Mouse (Mus musculus): Measurements from ENCODE around the gene Tfe3. TPM values are rescaled to one million over a fixed set of nuclear protein-coding genes. Genes with fewer than 3 reads are reported as not detected.
"Not testable (repeated sequence)": the region's sequence is repeated elsewhere in the genome, so short reads cannot be mapped to it uniquely, and the experiment has no call there.

Tfe3 gene
- total RNA-seq, 1 experiment = 32.3 TPM

- in situ Hi-C loops (cut with MboI; ENCODE audit: low sequenced_read_pairs in 2 of 2, unreplicated experiment in 2 of 2) = no loop called here
- H3K27ac ChIP-seq (ENCODE audit: insufficient read depth, low read depth, low read length, poor library complexity, severe bottlenecking) = no peak overlapping the region
- no peaks in the 10 kb centered on the region for H3K36me3 ChIP-seq (ENCODE audit: control insufficient read depth, insufficient read depth, low read length, poor library complexity, severe bottlenecking)
Observed at GRCm38 (mm10) chrX:7790309-7790708, 27.9 kb downstream of the Tfe3 start.

GRCm38 (mm10) chrX:7793361-7793760 lies 31.0 kb downstream of the Tfe3 start:
- Histone ChIP-seq H3K9me3 (ENCODE audit: control insufficient read depth, insufficient read depth, low read depth, low read length) (no peaks in the 10 kb centered on the region), H3K4me3 (ENCODE audit: insufficient read depth in 1 of 2, low read depth in 1 of 2, low read length in 2 of 2, poor library complexity in 1 of 2, severe bottlenecking in 1 of 2) (no peak overlapping the region), H3K36me3 (ENCODE audit: control insufficient read depth, insufficient read depth, low read length, poor library complexity, severe bottlenecking) (no peaks in the 10 kb centered on the region), H3K27ac (ENCODE audit: insufficient read depth, low read depth, low read length, poor library complexity, severe bottlenecking) (no peak overlapping the region), H3K9ac (ENCODE audit: insufficient read depth, low read depth, low read length, poor library complexity, severe bottlenecking) (no peak overlapping the region), H3K4me1 (ENCODE audit: control insufficient read depth in 2 of 2, insufficient read depth in 2 of 2, low read length in 2 of 2, poor library complexity in 1 of 2) (no peaks in the 10 kb centered on the region)
- in situ Hi-C loops (cut with MboI; ENCODE audit: low sequenced_read_pairs in 2 of 2, unreplicated experiment in 2 of 2) = no loop called here
- DNase-seq (ENCODE audit: low read depth, low spot score) = peak; percentile 29
- no peak for TF ChIP-seq ZC3H11A (IDR thresholded peaks at IDR 0.05; ENCODE audit: borderline replicate concordance, low read depth, low read length)
- TF ChIP-seq HCFC1 (IDR thresholded peaks at IDR 0.05; ENCODE audit: borderline replicate concordance, insufficient read depth, low read length) = no peak

More at GRCm38 (mm10) chrX:7790309-7790708, 27.9 kb downstream of the Tfe3 start:
- DNase-seq (ENCODE audit: low read depth, low spot score) = no peak
- no peaks in the 10 kb centered on the region for H3K4me1 ChIP-seq (ENCODE audit: control insufficient read depth in 2 of 2, insufficient read depth in 2 of 2, low read length in 2 of 2, poor library complexity in 1 of 2)
- H3K9ac ChIP-seq (ENCODE audit: insufficient read depth, low read depth, low read length, poor library complexity, severe bottlenecking) = peak overlapping the region; percentile 68; the same call in 1 of the 2 replicates
- peak overlapping the region; percentile 56 to 66 for H3K4me3 ChIP-seq (ENCODE audit: insufficient read depth in 1 of 2, low read depth in 1 of 2, low read length in 2 of 2, poor library complexity in 1 of 2, severe bottlenecking in 1 of 2)
- TF ChIP-seq HCFC1 (IDR thresholded peaks at IDR 0.05; ENCODE audit: borderline replicate concordance, insufficient read depth, low read length) (no peak), ZC3H11A (IDR thresholded peaks at IDR 0.05; ENCODE audit: borderline replicate concordance, low read depth, low read length) (no peak), MAFK (IDR thresholded peaks at IDR 0.05; ENCODE audit: insufficient read depth, low read depth, low read length) (no peak), CHD2 (IDR thresholded peaks at IDR 0.05; ENCODE audit: low read depth, low read length) (no peak), ZNF384 (IDR thresholded peaks at IDR 0.05; ENCODE audit: low read depth, low read length) (no peak)
- H3K9me3 ChIP-seq (ENCODE audit: control insufficient read depth, insufficient read depth, low read depth, low read length) = no peaks in the 10 kb centered on the region

- Histone ChIP-seq H3K36me3 (ENCODE audit: control insufficient read depth, insufficient read depth, low read length, poor library complexity, severe bottlenecking) (no peaks in the 10 kb centered on the region), H3K27ac (ENCODE audit: insufficient read depth, low read depth, low read length, poor library complexity, severe bottlenecking) (no peak overlapping the region), H3K4me1 (ENCODE audit: control insufficient read depth in 2 of 2, insufficient read depth in 2 of 2, low read length in 2 of 2, poor library complexity in 1 of 2) (no peaks in the 10 kb centered on the region), H3K4me3 (ENCODE audit: insufficient read depth in 1 of 2, low read depth in 1 of 2, low read length in 2 of 2, poor library complexity in 1 of 2, severe bottlenecking in 1 of 2) (no peak overlapping the region), H3K9ac (ENCODE audit: insufficient read depth, low read depth, low read length, poor library complexity, severe bottlenecking) (no peak overlapping the region), H3K9me3 (ENCODE audit: control insufficient read depth, insufficient read depth, low read depth, low read length) (no peaks in the 10 kb centered on the region)
- no peak for TF ChIP-seq HCFC1 (IDR thresholded peaks at IDR 0.05; ENCODE audit: borderline replicate concordance, insufficient read depth, low read length)
- in situ Hi-C loops (cut with MboI; ENCODE audit: low sequenced_read_pairs in 2 of 2, unreplicated experiment in 2 of 2) = no loop called here
- no peak for DNase-seq (ENCODE audit: low read depth, low spot score)
Observed at GRCm38 (mm10) chrX:7795016-7795415, 32.7 kb downstream of the Tfe3 start.

GRCm38 (mm10) chrX:7797327-7797726 lies 35.0 kb downstream of the Tfe3 start:
- H3K27ac ChIP-seq (ENCODE audit: insufficient read depth, low read depth, low read length, poor library complexity, severe bottlenecking) = no peak overlapping the region
- no peaks in the 10 kb centered on the region for H3K9me3 ChIP-seq (ENCODE audit: control insufficient read depth, insufficient read depth, low read depth, low read length)
- DNase-seq (ENCODE audit: low read depth, low spot score) = no peak
- in situ Hi-C loops (cut with MboI; ENCODE audit: low sequenced_read_pairs in 2 of 2, unreplicated experiment in 2 of 2) = no loop called here
- TF ChIP-seq ZC3H11A (IDR thresholded peaks at IDR 0.05; ENCODE audit: borderline replicate concordance, low read depth, low read length) (no peak), MAFK (IDR thresholded peaks at IDR 0.05; ENCODE audit: insufficient read depth, low read depth, low read length) (no peak), ZNF384 (IDR thresholded peaks at IDR 0.05; ENCODE audit: low read depth, low read length) (no peak), CHD2 (IDR thresholded peaks at IDR 0.05; ENCODE audit: low read depth, low read length) (no peak), HCFC1 (IDR thresholded peaks at IDR 0.05; ENCODE audit: borderline replicate concordance, insufficient read depth, low read length) (no peak)
- no peaks in the 10 kb centered on the region for H3K4me1 ChIP-seq (ENCODE audit: control insufficient read depth in 2 of 2, insufficient read depth in 2 of 2, low read length in 2 of 2, poor library complexity in 1 of 2)
- no peak overlapping the region for H3K9ac ChIP-seq (ENCODE audit: insufficient read depth, low read depth, low read length, poor library complexity, severe bottlenecking)
- H3K4me3 ChIP-seq (ENCODE audit: insufficient read depth in 1 of 2, low read depth in 1 of 2, low read length in 2 of 2, poor library complexity in 1 of 2, severe bottlenecking in 1 of 2) = no peak overlapping the region
- H3K36me3 ChIP-seq (ENCODE audit: control insufficient read depth, insufficient read depth, low read length, poor library complexity, severe bottlenecking) = no peaks in the 10 kb centered on the region

GRCm38 (mm10) chrX:7802157-7802556 lies 39.8 kb downstream of the Tfe3 start:
- in situ Hi-C loops (cut with MboI; ENCODE audit: low sequenced_read_pairs in 2 of 2, unreplicated experiment in 2 of 2); DNase-seq (ENCODE audit: low read depth, low spot score); H3K9me3 ChIP-seq (ENCODE audit: control insufficient read depth, insufficient read depth, low read depth, low read length); H3K27ac ChIP-seq (ENCODE audit: insufficient read depth, low read depth, low read length, poor library complexity, severe bottlenecking); H3K36me3 ChIP-seq (ENCODE audit: control insufficient read depth, insufficient read depth, low read length, poor library complexity, severe bottlenecking); H3K4me1 ChIP-seq (ENCODE audit: control insufficient read depth in 2 of 2, insufficient read depth in 2 of 2, low read length in 2 of 2, poor library complexity in 1 of 2); H3K9ac ChIP-seq (ENCODE audit: insufficient read depth, low read depth, low read length, poor library complexity, severe bottlenecking); H3K4me3 ChIP-seq (ENCODE audit: insufficient read depth in 1 of 2, low read depth in 1 of 2, low read length in 2 of 2, poor library complexity in 1 of 2, severe bottlenecking in 1 of 2): not testable (repeated sequence)

GRCm38 (mm10) chrX:7815016-7815415 lies 52.7 kb downstream of the Tfe3 start:
- H3K9ac ChIP-seq (ENCODE audit: insufficient read depth, low read depth, low read length, poor library complexity, severe bottlenecking); DNase-seq (ENCODE audit: low read depth, low spot score); H3K36me3 ChIP-seq (ENCODE audit: control insufficient read depth, insufficient read depth, low read length, poor library complexity, severe bottlenecking); H3K4me1 ChIP-seq (ENCODE audit: control insufficient read depth in 2 of 2, insufficient read depth in 2 of 2, low read length in 2 of 2, poor library complexity in 1 of 2); H3K9me3 ChIP-seq (ENCODE audit: control insufficient read depth, insufficient read depth, low read depth, low read length); H3K4me3 ChIP-seq (ENCODE audit: insufficient read depth in 1 of 2, low read depth in 1 of 2, low read length in 2 of 2, poor library complexity in 1 of 2, severe bottlenecking in 1 of 2); H3K27ac ChIP-seq (ENCODE audit: insufficient read depth, low read depth, low read length, poor library complexity, severe bottlenecking); in situ Hi-C loops (cut with MboI; ENCODE audit: low sequenced_read_pairs in 2 of 2, unreplicated experiment in 2 of 2): not testable (repeated sequence)
